In genomic region chr12:76405183-76405970, GRCm38 (mm10) we compare ENCODE assay signal across 9 mouse cellular contexts. TPM values are rescaled to one million over a fixed set of nuclear protein-coding genes. Genes with fewer than 3 reads are reported as not detected.
DNase-seq lines count a peak whose midpoint lies in the region; ATAC-seq and TF ChIP-seq lines count a peak whose summit lies in the region.
"Had no signal": no experiment of that assay in that cellular context is flagged by ENCODE, and none has a peak within 500 bp of the region (broad histone marks: within the 10 kb centered on the region; RNA-seq: fewer than 3 reads in every experiment).

No protein-coding gene starts in this region.

- peak; percentile 32 for DNase-seq in cerebellum, adult 11 months
- peak; percentile 20 to 46 for DNase-seq in cerebellum, adult 2 months
- peak; percentile 23 to 34 for DNase-seq in frontal cortex, postnatal 36 days (ENCODE audit: low spot score in 2 of 2)
- peak; percentile 7 for DNase-seq in limb, embryonic 14.5 days (ENCODE audit: low spot score)
- DNase-seq in neural tube, embryonic 10.5 days (ENCODE audit: extremely low spot score, low spot score), result peak; percentile 63
- peak; percentile 59 for DNase-seq in testis, postnatal 10 days (ENCODE audit: low spot score)

- 0 out of 2 replicates have a peak overlapping the region, but pooled peaks have one; percentile 18 for H3K9ac ChIP-seq in intestine, postnatal 0 days (ENCODE audit: low read depth, low read length)
- H3K9ac ChIP-seq in limb, embryonic 14.5 days (ENCODE audit: low read depth, low read length, severe bottlenecking), result no peak overlapping the region

- peaks cover 3% of the 10 kb centered on the region; the same call in 1 of the 2 replicates for H3K4me1 ChIP-seq in cerebellum, adult 2 months (ENCODE audit: control insufficient read depth, insufficient read depth, low read length)
- H3K4me1 ChIP-seq in intestine, postnatal 0 days (replicated peaks; ENCODE audit: control insufficient read depth, insufficient read depth, low read length), result no peaks in the 10 kb centered on the region; the same call in 1 of the 2 replicates
- H3K4me1 ChIP-seq in limb, embryonic 14.5 days (ENCODE audit: control insufficient read depth, insufficient read depth, low read length), result peaks cover 18% of the 10 kb centered on the region; the same call in 1 of the 2 replicates

- peak overlapping the region; percentile 85 for H3K4me3 ChIP-seq in cerebellum, adult 2 months (replicated peaks; ENCODE audit: insufficient read depth, low read depth, low read length)
- H3K4me3 ChIP-seq in intestine, postnatal 0 days (ENCODE audit: low read depth, low read length), result peak overlapping the region; percentile 83
- peak overlapping the region; percentile 66 for H3K4me3 ChIP-seq in limb, embryonic 14.5 days (replicated peaks; ENCODE audit: low read length)

- TF ChIP-seq CTCF in cerebellum, adult 2 months (IDR thresholded peaks at IDR 0.05; ENCODE audit: borderline replicate concordance, insufficient read depth, low read depth, low read length), result no peak
- TF ChIP-seq CTCF in intestine, postnatal 0 days (IDR thresholded peaks at IDR 0.05; ENCODE audit: low read depth), result 0 out of 2 replicates have a peak, but pooled peaks have one; percentile 15

- TF ChIP-seq POLR2A in cerebellum, adult 2 months (IDR thresholded peaks at IDR 0.05; ENCODE audit: borderline replicate concordance, insufficient read depth, low read length), result no peak
- TF ChIP-seq POLR2A in limb, embryonic 14.5 days (IDR thresholded peaks at IDR 0.05; ENCODE audit: borderline replicate concordance, extremely low read depth, insufficient read depth, insufficient read length), result no peak

- H3K9me3 ChIP-seq in intestine, postnatal 0 days (ENCODE audit: control insufficient read depth), result no peaks in the 10 kb centered on the region
- H3K9me3 ChIP-seq in limb, embryonic 14.5 days (ENCODE audit: control insufficient read depth, low read length), result no peaks in the 10 kb centered on the region

- 3% methylated on average over 64 of the region's 64 CpGs for WGBS in cerebellum, adult 2 months
- 5% methylated on average over 64 of the region's 64 CpGs for WGBS in intestine, postnatal 0 days
- 4% methylated on average over 64 of the region's 64 CpGs for WGBS in limb, embryonic 14.5 days

- no peaks in the 10 kb centered on the region for H3K27me3 ChIP-seq in cerebellum, adult 2 months (ENCODE audit: control insufficient read depth, insufficient read depth, low read length)
- H3K27me3 ChIP-seq in intestine, postnatal 0 days (replicated peaks; ENCODE audit: control insufficient read depth, insufficient read depth, low read length), result peaks cover 26% of the 10 kb centered on the region
- H3K27me3 ChIP-seq in limb, embryonic 14.5 days (ENCODE audit: control insufficient read depth, insufficient read depth, low read length), result peaks cover 28% of the 10 kb centered on the region

- no peak for ATAC-seq in cerebellum, adult (ENCODE audit: insufficient number of reproducible peaks, low FRiP score, low TSS enrichment)
- no peak for ATAC-seq in intestine, postnatal 0 days
- ATAC-seq in limb, embryonic 14.5 days (ENCODE audit: low FRiP score, low read depth), result no peak

- H3K4me2 ChIP-seq in intestine, postnatal 0 days (replicated peaks; ENCODE audit: low read depth), result peak overlapping the region; percentile 76
- peak overlapping the region; percentile 90 for H3K4me2 ChIP-seq in limb, embryonic 14.5 days (replicated peaks; ENCODE audit: low read depth, low read length, severe bottlenecking)

- no peaks in the 10 kb centered on the region for H3K36me3 ChIP-seq in intestine, postnatal 0 days (ENCODE audit: control insufficient read depth, insufficient read depth)
- H3K36me3 ChIP-seq in limb, embryonic 14.5 days (ENCODE audit: control insufficient read depth, insufficient read depth, low read length), result no peaks in the 10 kb centered on the region

- no peak overlapping the region for H3K27ac ChIP-seq in cerebellum, adult 2 months (ENCODE audit: insufficient read depth, low read length)
- H3K27ac ChIP-seq in intestine, postnatal 0 days (ENCODE audit: low read depth, low read length), result no peak overlapping the region
- H3K27ac ChIP-seq in limb, embryonic 14.5 days (replicated peaks; ENCODE audit: low read depth, low read length), result no peak overlapping the region

RNA-seq across cellular contexts. Expression of gene Hspa2, which starts 1.4 kb away (rescaled TPM):
- polyA plus RNA-seq in cerebellum, adult 2 months (2012; rRNA removed), result 20.0 and 20.6 TPM in 2 replicates
- polyA plus RNA-seq in intestine, postnatal 0 days (2015; fragmentation: Nextera tagmentation; extraction: Ambion mirVana), result 16.9 and 23.5 TPM in 2 replicates
- 5.1 and 6.7 TPM in 2 replicates for polyA plus RNA-seq in limb, embryonic 14.5 days (2012; rRNA removed)
- 7.7 and 8.3 TPM in 2 replicates for polyA plus RNA-seq in limb, embryonic 14.5 days (2014; fragmentation: Nextera tagmentation; extraction: Ambion mirVana)

RNA-seq across cellular contexts. Expression of gene Ppp1r36, which starts 12.0 kb away (rescaled TPM):
- polyA plus RNA-seq in cerebellum, adult 2 months (2012; rRNA removed), result 0.72 and 0.90 TPM in 2 replicates
- polyA plus RNA-seq in intestine, postnatal 0 days (2015; fragmentation: Nextera tagmentation; extraction: Ambion mirVana), result 0.90 and 1.1 TPM in 2 replicates
- polyA plus RNA-seq in limb, embryonic 14.5 days (2012; rRNA removed), result 2.1 and 4.2 TPM in 2 replicates
- polyA plus RNA-seq in limb, embryonic 14.5 days (2014; fragmentation: Nextera tagmentation; extraction: Ambion mirVana), result 3.1 and 5.3 TPM in 2 replicates
- polyA plus RNA-seq: C2C12 had no signal

RNA-seq across cellular contexts. Expression of gene Zbtb1, which starts 35.3 kb away (rescaled TPM):
- 3.2 and 3.3 TPM in 2 replicates for polyA plus RNA-seq in cerebellum, adult 2 months (2012; rRNA removed)
- 3.3 and 3.4 TPM in 2 replicates for polyA plus RNA-seq in intestine, postnatal 0 days (2015; fragmentation: Nextera tagmentation; extraction: Ambion mirVana)
- polyA plus RNA-seq in limb, embryonic 14.5 days (2012; rRNA removed), result 6.2 and 6.9 TPM in 2 replicates
- polyA plus RNA-seq in limb, embryonic 14.5 days (2014; fragmentation: Nextera tagmentation; extraction: Ambion mirVana), result 9.4 and 10.5 TPM in 2 replicates

RNA-seq across cellular contexts. Expression of gene Zbtb25, which starts 36.0 kb away (rescaled TPM):
- 16.7 and 18.8 TPM in 2 replicates for polyA plus RNA-seq in cerebellum, adult 2 months (2012; rRNA removed)
- polyA plus RNA-seq in intestine, postnatal 0 days (2015; fragmentation: Nextera tagmentation; extraction: Ambion mirVana), result 4.3 and 5.2 TPM in 2 replicates
- polyA plus RNA-seq in limb, embryonic 14.5 days (2012; rRNA removed), result 24.1 and 27.2 TPM in 2 replicates
- 21.4 and 23.9 TPM in 2 replicates for polyA plus RNA-seq in limb, embryonic 14.5 days (2014; fragmentation: Nextera tagmentation; extraction: Ambion mirVana)

Comparison
In these comparisons a context has a peak if more than half of its experiments do, and no peak if none do; other contexts are left out.
1. DNase-seq: peak in every context shown above with its lines; median percentile 63 in neural tube, embryonic 10.5 days; 59 in testis, postnatal 10 days; 33 in cerebellum, adult 2 months; 32 in cerebellum, adult 11 months; 28 in frontal cortex, postnatal 36 days; 7 in limb, embryonic 14.5 days.